Mouse (Mus musculus) heart, postnatal 0 days (tissue): ENCODE results near the gene Jakmip3.

ENCODE experiments used
- CTCF ChIP-seq: IDR thresholded peaks from 2 replicates; pipeline ENCODE4 v1.5.1; 2016; ENCODE audit warnings: antibody characterized with exemption, control low read depth, low read depth
- EP300 ChIP-seq: IDR thresholded peaks from 2 replicates; pipeline ENCODE4 v1.6.1; 2016; ENCODE audit warnings: antibody characterized with exemption, low read depth

GRCm38 (mm10) chr7:139094761-139095160, 154.2 kb downstream of the Jakmip3 start:
- TF ChIP-seq CTCF (no peak), EP300 (no peak)
